Mouse (Mus musculus): ENCODE results near the gene Bhlha9. TPM values are rescaled to one million over a fixed set of nuclear protein-coding genes. Genes with fewer than 3 reads are reported as not detected.

Bhlha9 gene
- polyA plus RNA-seq, 1 experiment from 2014 or later = not detected

DNA sequence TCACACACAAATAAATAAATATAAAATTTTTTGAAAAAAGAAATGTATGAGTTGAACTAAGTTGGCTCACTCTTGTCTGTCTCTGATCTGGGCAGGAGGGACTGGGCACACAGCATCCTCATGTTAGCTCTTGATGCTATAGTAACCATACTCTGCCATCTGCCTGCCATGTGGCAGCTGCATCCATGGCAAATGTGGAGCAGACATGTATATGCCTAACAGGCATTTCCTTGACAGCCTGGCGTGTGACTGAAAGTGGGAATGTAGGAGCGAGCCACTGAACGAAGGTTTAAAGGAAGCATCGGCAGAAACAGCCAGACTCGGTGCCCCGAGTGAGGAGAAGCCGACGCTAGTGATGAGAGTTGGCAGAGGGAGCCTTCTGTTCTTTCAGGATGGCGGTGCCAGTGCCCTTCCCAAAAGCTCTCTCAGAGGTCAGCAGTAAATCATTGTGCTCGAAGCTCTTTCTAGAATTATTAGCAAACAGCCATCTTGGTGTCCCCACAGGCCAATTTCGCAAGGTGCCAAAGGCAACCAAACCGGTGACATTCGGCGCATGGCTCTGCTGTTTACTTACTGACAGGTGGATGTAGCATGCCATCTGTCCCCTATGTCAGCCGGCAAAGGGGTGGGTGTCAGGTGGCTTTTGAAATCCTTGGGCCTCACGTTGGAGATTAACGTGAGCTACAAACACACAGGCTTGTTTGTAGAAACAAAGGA, 32.8 kb upstream of the Bhlha9 start:
- Histone ChIP-seq H3K4me2 (replicated peaks; ENCODE audit: low read depth, low read length) (no peak overlapping the region), H3K4me3 (ENCODE audit: low read depth, low read length) (no peak overlapping the region), H3K27ac (ENCODE audit: low read length) (no peak overlapping the region), H3K4me1 (ENCODE audit: control insufficient read depth, insufficient read depth, low read length) (no peaks in the 10 kb centered on the region), H3K27me3 (ENCODE audit: control insufficient read depth, insufficient read depth, low read length) (no peaks in the 10 kb centered on the region), H3K9ac (replicated peaks; ENCODE audit: low read depth, low read length) (no peak overlapping the region), H3K36me3 (ENCODE audit: control insufficient read depth, insufficient read depth, low read length) (no peaks in the 10 kb centered on the region), H3K9me3 (ENCODE audit: control insufficient read depth, low read depth, low read length) (no peaks in the 10 kb centered on the region)
- 76% methylated on average over 17 of the region's 17 CpGs for WGBS
- ATAC-seq (ENCODE audit: insufficient number of reproducible peaks, insufficient read depth, low FRiP score, low read depth) = no peak

DNA sequence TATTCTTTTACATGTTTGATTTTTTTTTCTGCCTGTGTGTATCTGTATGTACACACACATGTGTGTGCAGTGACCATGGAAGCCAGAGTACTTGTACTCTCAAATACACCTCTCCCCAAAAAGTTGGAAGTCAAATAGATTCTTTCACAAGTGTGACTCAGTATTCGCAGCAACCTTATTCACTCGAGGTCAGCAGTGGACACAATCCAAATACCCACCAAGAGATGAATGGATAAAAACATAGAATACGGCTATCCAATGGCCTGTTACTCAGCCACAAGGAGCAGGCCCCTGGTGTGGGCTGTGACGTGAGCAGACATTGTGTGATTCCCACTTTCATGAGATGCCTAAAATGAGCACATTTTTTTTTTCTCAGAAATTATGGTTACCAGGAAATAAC, 32.0 kb upstream of the Bhlha9 start:
- H3K9ac ChIP-seq (replicated peaks; ENCODE audit: low read depth, low read length) = no peak overlapping the region
- H3K27ac ChIP-seq (ENCODE audit: low read length) = no peak overlapping the region
- no peaks in the 10 kb centered on the region for H3K4me1 ChIP-seq (ENCODE audit: control insufficient read depth, insufficient read depth, low read length)
- no peaks in the 10 kb centered on the region for H3K27me3 ChIP-seq (ENCODE audit: control insufficient read depth, insufficient read depth, low read length)
- no peaks in the 10 kb centered on the region for H3K36me3 ChIP-seq (ENCODE audit: control insufficient read depth, insufficient read depth, low read length)
- 73% methylated on average over 4 of the region's 4 CpGs for WGBS
- H3K9me3 ChIP-seq (ENCODE audit: control insufficient read depth, low read depth, low read length) = no peaks in the 10 kb centered on the region
- ATAC-seq (ENCODE audit: insufficient number of reproducible peaks, insufficient read depth, low FRiP score, low read depth) = no peak
- H3K4me3 ChIP-seq (ENCODE audit: low read depth, low read length) = no peak overlapping the region
- H3K4me2 ChIP-seq (replicated peaks; ENCODE audit: low read depth, low read length) = no peak overlapping the region

GRCm38 (mm10) chr11:76644257-76644656, 28.0 kb upstream of the Bhlha9 start:
- Histone ChIP-seq H3K27me3 (ENCODE audit: control insufficient read depth, insufficient read depth, low read length) (no peaks in the 10 kb centered on the region), H3K9ac (replicated peaks; ENCODE audit: low read depth, low read length) (no peak overlapping the region), H3K4me1 (ENCODE audit: control insufficient read depth, insufficient read depth, low read length) (peaks cover 4% of the 10 kb centered on the region; the same call in 1 of the 2 replicates), H3K36me3 (ENCODE audit: control insufficient read depth, insufficient read depth, low read length) (no peaks in the 10 kb centered on the region), H3K4me2 (replicated peaks; ENCODE audit: low read depth, low read length) (no peak overlapping the region), H3K9me3 (ENCODE audit: control insufficient read depth, low read depth, low read length) (no peaks in the 10 kb centered on the region), H3K4me3 (ENCODE audit: low read depth, low read length) (no peak overlapping the region), H3K27ac (ENCODE audit: low read length) (no peak overlapping the region)
- 79% methylated on average over 6 of the region's 6 CpGs for WGBS
- ATAC-seq (ENCODE audit: insufficient number of reproducible peaks, insufficient read depth, low FRiP score, low read depth) = no peak

- Histone ChIP-seq H3K9me3 (ENCODE audit: control insufficient read depth, low read depth, low read length) (no peaks in the 10 kb centered on the region), H3K9ac (replicated peaks; ENCODE audit: low read depth, low read length) (no peak overlapping the region), H3K4me3 (ENCODE audit: low read depth, low read length) (no peak overlapping the region), H3K4me1 (ENCODE audit: control insufficient read depth, insufficient read depth, low read length) (peaks cover 4% of the 10 kb centered on the region; the same call in 1 of the 2 replicates), H3K4me2 (replicated peaks; ENCODE audit: low read depth, low read length) (no peak overlapping the region), H3K36me3 (ENCODE audit: control insufficient read depth, insufficient read depth, low read length) (no peaks in the 10 kb centered on the region), H3K27me3 (ENCODE audit: control insufficient read depth, insufficient read depth, low read length) (no peaks in the 10 kb centered on the region), H3K27ac (ENCODE audit: low read length) (no peak overlapping the region)
- 80% methylated on average over 9 of the region's 9 CpGs for WGBS
- no peak for ATAC-seq (ENCODE audit: insufficient number of reproducible peaks, insufficient read depth, low FRiP score, low read depth)
Measured at GRCm38 (mm10) chr11:76645036-76645435, 27.2 kb upstream of the Bhlha9 start.

DNA sequence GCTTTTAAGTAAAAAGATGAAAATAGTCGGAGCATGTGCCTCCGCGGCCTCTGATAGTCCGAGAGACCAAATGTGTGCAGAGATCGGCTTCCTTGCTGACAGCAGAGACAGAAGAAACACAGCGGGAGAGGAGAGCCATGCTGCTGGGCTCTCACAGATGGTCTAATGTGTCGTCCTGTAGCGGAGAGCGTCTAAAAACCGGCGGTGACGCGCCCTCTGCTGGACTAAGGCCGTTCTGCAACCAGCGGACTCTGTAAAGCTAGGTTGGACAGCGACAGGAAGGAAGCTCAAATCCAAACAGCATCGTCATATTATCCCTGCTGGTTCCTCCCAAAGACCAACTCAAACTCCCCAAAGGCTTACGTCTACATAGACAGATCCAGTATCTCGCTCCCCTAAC, 26.3 kb upstream of the Bhlha9 start:
- Histone ChIP-seq H3K4me3 (ENCODE audit: low read depth, low read length) (no peak overlapping the region; the same call in 1 of the 2 replicates), H3K4me1 (ENCODE audit: control insufficient read depth, insufficient read depth, low read length) (peaks cover 4% of the 10 kb centered on the region; the same call in 1 of the 2 replicates), H3K36me3 (ENCODE audit: control insufficient read depth, insufficient read depth, low read length) (no peaks in the 10 kb centered on the region), H3K27me3 (ENCODE audit: control insufficient read depth, insufficient read depth, low read length) (no peaks in the 10 kb centered on the region), H3K9ac (replicated peaks; ENCODE audit: low read depth, low read length) (no peak overlapping the region), H3K9me3 (ENCODE audit: control insufficient read depth, low read depth, low read length) (no peaks in the 10 kb centered on the region), H3K4me2 (replicated peaks; ENCODE audit: low read depth, low read length) (peak overlapping the region; percentile 42), H3K27ac (ENCODE audit: low read length) (no peak overlapping the region)
- peak; percentile 65; the same call in 1 of the 2 replicates for ATAC-seq (ENCODE audit: insufficient number of reproducible peaks, insufficient read depth, low FRiP score, low read depth)
- under 1% methylated on average over 19 of the region's 19 CpGs for WGBS

DNA sequence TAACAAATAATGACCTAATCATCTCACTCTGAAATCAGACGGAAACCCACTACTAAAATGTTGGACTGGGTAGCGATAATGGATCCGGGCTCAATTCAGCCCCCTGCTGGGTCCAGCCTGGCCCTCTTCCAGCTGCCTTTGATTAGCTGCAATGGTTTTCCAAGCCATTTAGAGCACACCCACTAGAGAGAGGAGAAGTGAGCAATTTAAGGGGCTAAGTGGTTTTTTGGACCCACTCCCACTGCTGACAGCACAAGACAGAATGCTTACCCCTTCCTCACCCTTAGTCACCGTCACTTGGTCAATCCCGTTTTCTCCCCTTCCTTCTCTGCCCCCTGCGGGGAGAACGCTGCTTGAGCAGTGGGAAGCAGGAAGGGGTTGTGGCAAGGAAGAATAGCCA, 25.2 kb upstream of the Bhlha9 start:
- H3K4me2 ChIP-seq (replicated peaks; ENCODE audit: low read depth, low read length) = 0 out of 2 replicates have a peak overlapping the region, but pooled peaks have one; percentile 18
- no peak overlapping the region for H3K4me3 ChIP-seq (ENCODE audit: low read depth, low read length)
- H3K9ac ChIP-seq (replicated peaks; ENCODE audit: low read depth, low read length) = no peak overlapping the region
- 9% methylated on average over 7 of the region's 7 CpGs for WGBS
- H3K4me1 ChIP-seq (ENCODE audit: control insufficient read depth, insufficient read depth, low read length) = peaks cover 4% of the 10 kb centered on the region; the same call in 1 of the 2 replicates
- no peak overlapping the region for H3K27ac ChIP-seq (ENCODE audit: low read length)
- no peaks in the 10 kb centered on the region for H3K27me3 ChIP-seq (ENCODE audit: control insufficient read depth, insufficient read depth, low read length)
- H3K36me3 ChIP-seq (ENCODE audit: control insufficient read depth, insufficient read depth, low read length) = no peaks in the 10 kb centered on the region
- no peaks in the 10 kb centered on the region for H3K9me3 ChIP-seq (ENCODE audit: control insufficient read depth, low read depth, low read length)
- peak; percentile 21; the same call in 1 of the 2 replicates for ATAC-seq (ENCODE audit: insufficient number of reproducible peaks, insufficient read depth, low FRiP score, low read depth)

DNA sequence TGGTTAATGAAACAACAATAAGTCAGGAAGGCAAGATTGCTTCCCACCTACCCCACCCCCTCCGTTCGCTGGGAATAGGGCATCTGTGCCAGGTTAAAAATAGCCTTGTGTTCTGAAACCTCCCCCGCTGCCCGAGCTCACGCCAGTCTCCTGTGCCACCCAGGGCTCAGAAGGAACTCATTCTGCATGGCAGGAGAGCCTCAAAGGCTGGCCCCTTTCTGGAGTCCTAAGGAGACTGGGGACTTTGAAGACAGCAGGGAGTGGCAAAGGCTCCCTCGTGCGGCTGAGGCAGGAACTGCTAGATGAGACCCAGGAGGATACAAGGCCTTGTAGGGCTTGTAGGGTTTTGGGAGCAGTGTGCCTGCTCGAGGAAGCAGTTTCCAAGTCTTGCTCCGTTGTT, 24.8 kb upstream of the Bhlha9 start:
- Histone ChIP-seq H3K4me1 (ENCODE audit: control insufficient read depth, insufficient read depth, low read length) (peaks cover 4% of the 10 kb centered on the region; the same call in 1 of the 2 replicates), H3K9me3 (ENCODE audit: control insufficient read depth, low read depth, low read length) (no peaks in the 10 kb centered on the region), H3K36me3 (ENCODE audit: control insufficient read depth, insufficient read depth, low read length) (no peaks in the 10 kb centered on the region), H3K4me2 (replicated peaks; ENCODE audit: low read depth, low read length) (0 out of 2 replicates have a peak overlapping the region, but pooled peaks have one; percentile 18), H3K27me3 (ENCODE audit: control insufficient read depth, insufficient read depth, low read length) (no peaks in the 10 kb centered on the region), H3K4me3 (ENCODE audit: low read depth, low read length) (no peak overlapping the region), H3K9ac (replicated peaks; ENCODE audit: low read depth, low read length) (no peak overlapping the region), H3K27ac (ENCODE audit: low read length) (no peak overlapping the region)
- ATAC-seq (ENCODE audit: insufficient number of reproducible peaks, insufficient read depth, low FRiP score, low read depth) = 0 out of 2 replicates have a peak, but pooled peaks have one; percentile 23
- WGBS = 9% methylated on average over 9 of the region's 9 CpGs

DNA sequence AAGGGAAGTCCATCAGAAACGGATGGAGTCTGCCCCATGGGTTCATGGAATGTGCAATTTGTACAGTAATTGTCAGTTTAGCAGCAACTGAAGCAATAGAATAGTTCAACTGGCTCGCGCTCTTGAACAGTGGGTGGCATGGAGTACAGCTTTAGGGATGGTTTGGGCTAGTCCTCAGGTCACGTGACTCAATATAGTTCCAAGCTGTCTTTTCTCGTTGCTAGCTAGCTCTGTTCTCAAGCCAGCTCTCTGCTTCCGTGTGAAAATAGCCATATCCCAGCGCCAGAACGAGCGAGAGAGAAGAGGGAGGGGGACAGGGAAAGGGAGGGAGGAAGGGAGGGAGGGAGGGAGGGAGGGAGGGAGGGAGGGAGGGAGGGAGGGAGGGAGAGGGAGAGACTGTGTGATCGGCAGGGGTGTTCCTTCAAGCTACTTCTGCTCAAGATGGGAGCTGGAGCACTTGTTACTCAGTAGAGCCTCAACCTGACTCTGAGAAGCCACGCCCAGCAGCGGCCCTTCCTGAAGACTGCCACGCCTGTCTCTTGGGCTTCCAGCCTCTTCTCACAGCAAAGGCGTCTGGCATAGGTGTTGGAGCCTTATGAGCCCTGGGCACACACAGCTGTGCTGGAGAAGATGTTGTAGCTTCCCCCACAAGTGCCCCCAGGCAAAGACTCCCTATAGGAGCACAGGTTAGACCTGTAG, 21.3 kb upstream of the Bhlha9 start:
- H3K9ac ChIP-seq (replicated peaks; ENCODE audit: low read depth, low read length) = no peak overlapping the region
- H3K27ac ChIP-seq (ENCODE audit: low read length) = no peak overlapping the region
- H3K4me3 ChIP-seq (ENCODE audit: low read depth, low read length) = no peak overlapping the region
- no peaks in the 10 kb centered on the region for H3K36me3 ChIP-seq (ENCODE audit: control insufficient read depth, insufficient read depth, low read length)
- H3K4me1 ChIP-seq (ENCODE audit: control insufficient read depth, insufficient read depth, low read length) = no peaks in the 10 kb centered on the region
- H3K4me2 ChIP-seq (replicated peaks; ENCODE audit: low read depth, low read length) = no peak overlapping the region
- 55% methylated on average over 11 of the region's 14 CpGs for WGBS
- no peak for ATAC-seq (ENCODE audit: insufficient number of reproducible peaks, insufficient read depth, low FRiP score, low read depth)
- no peaks in the 10 kb centered on the region for H3K27me3 ChIP-seq (ENCODE audit: control insufficient read depth, insufficient read depth, low read length)
- H3K9me3 ChIP-seq (ENCODE audit: control insufficient read depth, low read depth, low read length) = no peaks in the 10 kb centered on the region

Data from stomach, embryonic 14.5 days (tissue).